Mouse (Mus musculus): ENCODE results near the gene Synrg. TPM values are rescaled to one million over a fixed set of nuclear protein-coding genes. Genes with fewer than 3 reads are reported as not detected.

Gene Synrg
- total RNA-seq, 2 experiments from 2014 or later: 43.0 to 49.4 TPM

DNA sequence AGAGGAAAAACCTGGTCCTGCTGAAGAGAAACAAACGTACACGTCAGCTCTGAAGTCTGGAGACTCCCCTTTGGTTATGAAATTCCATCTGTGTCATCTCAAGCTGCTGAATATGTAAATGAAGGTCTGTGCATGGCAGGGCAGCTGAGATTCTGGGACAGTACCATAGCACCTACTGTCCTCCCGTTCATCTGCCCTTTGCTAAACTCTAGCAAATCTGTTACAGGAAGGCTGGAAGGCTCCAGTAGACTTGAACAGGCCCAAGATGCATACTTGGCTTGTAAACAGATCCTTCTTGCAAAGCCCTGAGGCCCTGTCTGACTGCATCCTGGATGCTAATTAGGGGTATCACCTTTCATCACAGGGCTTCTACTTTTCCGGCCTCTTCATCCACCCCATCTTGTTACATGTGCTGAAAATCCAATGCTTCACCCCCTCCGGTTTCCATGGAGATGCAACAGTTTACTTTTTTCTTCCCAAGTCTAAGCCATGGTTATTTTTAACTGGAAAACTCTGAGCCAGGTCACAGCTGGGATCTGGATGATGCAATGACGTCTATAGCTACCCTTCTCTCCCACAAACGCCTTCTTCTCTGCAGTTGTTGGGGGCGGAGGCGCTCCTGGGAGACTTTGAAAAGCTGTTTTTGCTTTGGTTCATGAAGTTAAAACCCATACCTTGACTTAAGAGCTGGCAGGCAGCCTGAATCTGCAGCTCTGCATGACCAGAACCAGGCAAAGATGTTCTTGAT, 108.8 kb downstream of the Synrg start:
- DNase-seq (ENCODE audit: low spot score in 2 of 2): no peak

DNA sequence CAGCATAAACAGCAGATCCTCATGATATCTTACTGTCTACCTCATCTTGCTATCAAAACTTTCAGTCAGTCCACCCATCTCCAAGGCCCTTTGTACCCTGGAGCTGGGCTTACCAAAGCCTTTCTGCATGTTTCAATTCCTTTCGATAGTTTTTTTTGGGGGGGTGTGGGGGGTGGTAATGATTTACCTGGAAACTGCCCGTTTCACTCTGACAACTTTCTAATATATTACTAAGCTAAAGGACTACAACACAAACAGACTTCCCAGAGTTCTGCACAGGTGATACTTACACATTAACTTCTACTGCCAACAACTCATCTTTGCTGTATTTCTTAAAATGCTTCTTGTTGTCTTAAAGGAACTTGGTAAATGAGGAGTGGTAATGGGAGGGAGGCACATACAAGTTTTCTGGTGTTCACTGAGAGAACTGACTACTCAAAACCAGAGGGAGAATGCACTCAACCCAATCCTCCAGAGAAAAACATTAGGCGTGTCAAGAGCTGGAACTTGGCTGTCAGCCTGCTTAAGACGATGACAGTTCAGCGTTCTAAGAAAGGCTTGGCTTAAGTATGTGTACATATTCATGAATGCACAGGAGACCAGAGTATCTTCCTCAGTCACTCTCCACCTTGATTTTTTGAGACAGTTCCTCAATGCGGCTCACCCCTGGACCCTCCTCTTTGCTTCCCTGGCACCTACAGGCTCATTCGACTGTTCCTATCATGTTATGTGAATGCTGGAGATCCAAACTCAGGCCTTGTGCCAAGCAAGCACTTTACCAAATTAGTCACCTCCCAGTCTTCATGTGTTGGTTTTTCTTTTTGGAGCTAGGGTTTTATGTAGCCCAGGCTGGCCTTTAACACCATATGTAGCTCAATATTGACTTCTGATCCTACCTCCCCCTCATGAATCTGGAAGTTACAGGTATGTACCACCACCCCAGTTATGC, 109.9 kb downstream of the Synrg start:
- no peak for DNase-seq (ENCODE audit: low spot score in 2 of 2)

DNA sequence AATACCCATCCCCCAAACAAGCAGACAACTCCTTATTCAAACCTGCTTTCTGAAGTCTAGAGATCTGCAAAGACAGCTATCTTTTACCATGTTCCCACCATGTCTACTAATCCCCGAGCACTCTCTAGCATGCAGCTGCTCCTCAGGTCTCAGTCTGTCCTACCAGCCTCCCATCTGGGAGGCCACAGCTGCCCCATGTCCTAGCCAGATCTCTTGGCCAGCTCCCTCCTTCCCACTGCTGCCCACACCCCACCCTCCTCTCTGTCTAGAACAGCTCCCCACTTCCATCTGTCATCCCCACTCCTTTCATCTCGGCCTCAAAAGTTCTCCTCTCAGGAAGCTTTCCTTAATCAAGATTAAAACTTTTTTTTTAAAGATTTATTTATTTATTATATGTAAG, 112.8 kb downstream of the Synrg start:
- no peak for DNase-seq (ENCODE audit: low spot score in 2 of 2)

DNA sequence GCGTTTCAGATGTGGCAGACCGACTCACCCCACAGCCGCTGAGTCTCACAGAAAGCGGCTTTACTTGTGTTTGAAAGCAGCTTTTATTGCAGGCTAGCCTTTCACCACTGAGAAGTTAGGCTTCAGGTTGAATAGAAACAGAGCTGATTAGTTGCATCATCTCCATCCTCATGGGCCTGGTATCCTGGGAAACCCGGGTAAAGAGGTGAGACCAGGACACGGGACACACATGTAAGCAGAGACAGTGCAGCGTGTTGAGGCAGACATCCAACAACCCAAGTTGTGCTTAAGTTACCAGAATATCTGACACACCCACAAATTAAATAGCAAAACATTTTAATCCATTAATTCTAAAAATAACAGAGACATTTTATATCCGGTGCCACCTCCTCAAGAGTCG, 114.4 kb downstream of the Synrg start:
- no peak for DNase-seq (ENCODE audit: low spot score in 2 of 2)

DNA sequence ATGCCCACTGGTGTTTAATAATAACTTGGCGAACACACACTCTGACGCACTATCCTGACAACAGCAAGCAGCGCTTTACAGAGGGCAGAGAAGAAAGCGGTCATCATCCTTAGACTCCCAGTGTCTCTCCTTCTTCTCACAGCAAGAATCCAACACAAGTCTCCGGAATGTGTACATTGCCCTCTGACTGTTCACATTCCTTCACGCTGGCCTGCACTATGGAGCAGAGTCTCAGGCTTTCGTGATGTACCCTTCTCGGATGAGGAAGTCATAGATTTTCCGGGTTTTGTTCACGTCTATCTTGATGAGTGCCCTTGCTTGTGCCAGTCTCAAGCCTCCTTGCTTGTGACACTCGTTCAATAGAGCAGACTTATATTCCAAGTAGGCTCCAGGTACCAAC, 115.1 kb downstream of the Synrg start:
- DNase-seq (ENCODE audit: low spot score in 2 of 2): no peak

DNA sequence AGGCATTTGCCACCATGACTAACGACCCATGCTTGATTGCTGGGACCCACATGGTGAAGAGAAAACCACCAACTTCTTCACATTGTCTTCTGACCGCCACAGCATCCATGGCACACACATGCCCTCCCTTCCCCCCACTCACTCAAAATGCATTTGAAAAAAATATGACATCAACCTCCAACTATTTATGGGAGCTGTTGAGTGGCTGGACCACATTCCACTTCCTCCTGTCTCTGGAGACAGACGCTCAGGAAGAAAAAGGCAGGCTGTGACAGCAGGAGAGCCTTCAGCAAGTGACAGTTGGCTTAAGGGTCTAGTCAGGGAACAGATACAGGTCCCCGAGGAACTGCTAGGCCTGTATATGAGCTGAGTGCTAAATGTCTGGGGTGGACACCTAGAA, 115.7 kb downstream of the Synrg start:
- DNase-seq (ENCODE audit: low spot score in 2 of 2): no peak

DNA sequence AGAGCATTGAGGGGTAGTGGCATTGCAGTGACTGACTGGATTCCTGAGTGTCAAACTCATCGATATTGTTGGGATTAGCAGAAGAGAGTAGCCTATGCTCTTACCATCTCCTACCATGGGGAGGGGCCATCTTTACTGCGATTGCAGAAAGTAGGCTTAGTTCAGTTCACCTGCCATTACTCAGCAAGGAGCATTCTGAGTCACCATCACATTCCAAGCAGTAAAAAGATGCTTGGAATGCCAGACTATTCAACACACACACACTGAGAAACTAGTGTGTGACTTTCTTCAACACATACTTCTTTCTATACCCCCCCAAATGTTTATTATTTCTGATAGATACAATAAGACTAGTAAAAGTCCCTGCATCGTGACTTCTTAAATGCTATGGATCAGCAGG, 116.1 kb downstream of the Synrg start:
- no peak for DNase-seq (ENCODE audit: low spot score in 2 of 2)

DNA sequence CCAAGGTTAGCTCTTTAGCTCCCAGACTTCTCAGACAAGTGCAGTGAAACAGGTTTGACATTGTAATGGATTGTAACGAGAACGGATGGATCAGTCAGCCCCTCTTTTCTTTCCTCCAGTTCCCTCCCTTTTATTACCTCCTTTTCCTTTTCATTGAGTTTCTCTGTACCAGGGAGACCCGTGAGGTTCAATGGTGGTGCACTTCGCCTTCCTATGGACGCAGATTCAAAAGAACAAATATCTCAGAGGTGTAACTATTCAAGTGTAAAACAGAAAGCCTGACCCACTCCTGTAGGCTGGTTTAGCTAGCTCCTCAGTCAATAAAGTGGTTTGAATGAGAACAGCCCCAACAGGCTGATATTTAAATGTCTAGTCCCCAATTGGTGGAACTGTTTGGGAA, 117.7 kb downstream of the Synrg start:
- no peak for DNase-seq (ENCODE audit: low spot score in 2 of 2)

DNA sequence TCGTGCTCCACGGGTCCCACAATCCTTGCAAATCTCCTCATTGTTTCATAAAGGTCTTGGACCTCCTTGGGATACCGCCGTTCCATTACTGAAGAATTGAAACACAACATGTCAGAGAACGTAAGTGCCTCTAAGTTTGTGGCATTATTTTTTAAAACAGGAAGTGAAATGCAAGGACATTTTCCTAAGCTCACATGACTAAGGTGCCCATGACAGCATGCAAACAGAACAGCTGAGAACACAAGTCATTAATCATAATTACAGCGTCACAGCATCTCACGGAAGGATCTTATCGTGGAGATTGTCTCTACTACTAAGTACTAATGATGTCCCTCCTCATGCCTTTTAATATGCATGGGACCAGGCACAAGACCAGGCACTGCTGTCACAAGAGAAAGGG, 126.3 kb downstream of the Synrg start:
- DNase-seq (ENCODE audit: low spot score in 2 of 2): no peak

Other genes starting within 250 kb of the Synrg start
- gene Wfdc21, start 217.5 kb upstream of the Synrg start, total RNA-seq (2021): under 1 TPM in 1 of 2 experiments, not detected in 1; 0.83 TPM
- gene Heatr6, start 210.7 kb upstream of the Synrg start, total RNA-seq (2021): 10 to 100 TPM; 12.3 to 14.0 TPM
- under 1 TPM in 1 of 2 experiments, not detected in 1; 0.17 TPM for gene Hnf1b, start 114.4 kb upstream of the Synrg start, total RNA-seq (2021)
- 10 to 100 TPM; 19.8 TPM for gene Ddx52, start 22.4 kb upstream of the Synrg start, total RNA-seq (2021)
- gene Dusp14, start 104.8 kb downstream of the Synrg start, total RNA-seq (2021): 10 to 100 TPM in 1 of 2 experiments, 1 to 10 TPM in 1; 6.7 to 19.3 TPM
- gene Tada2a, start 165.2 kb downstream of the Synrg start, total RNA-seq (2021): 10 to 100 TPM; 12.5 to 12.6 TPM
- 100 to 1,000 TPM; 488 to 991 TPM for gene Acaca, start 165.2 kb downstream of the Synrg start, total RNA-seq (2021)
- gene Gm11437, start 203.0 kb downstream of the Synrg start, total RNA-seq (2021): not detected

All from adrenal gland, adult 18-20 months (tissue).